Mouse (Mus musculus) erythroblast, adult 5-6 weeks (primary cell): ENCODE measurements around the gene Serpinh1. TPM values are rescaled to one million over a fixed set of nuclear protein-coding genes. Genes with fewer than 3 reads are reported as not detected.

Source experiments
- ATAC-seq: replicated peaks from 2 replicates; pipeline ENCODE4 v1.8.0; 2016; ENCODE audit warnings: moderate number of reproducible peaks, mild to moderate bottlenecking, moderate TSS enrichment, inconsistent platforms; ENCODE audit not compliant: poor library complexity, low FRiP score, severe bottlenecking
- total RNA-seq, 2 experiments: library from RNA; stranded (forward) in 1 of 2; stranded (reverse) in 1 of 2; fragments of 150-400 nt in 1 of 2; fragments of 200-764, 138-1000 nt in 1 of 2; gene quantifications; 2 replicates each; pipeline versions ENCODE4 v1.2.3 to v1.2.4; 2015 to 2017; ENCODE audit warnings: low replicate concordance in 2 of 2

Gene Serpinh1
- not detected in 2 replicates for total RNA-seq (2015; ENCODE audit: low replicate concordance)
- total RNA-seq (2017; ENCODE audit: low replicate concordance): 0.09 and 2.4 TPM in 2 replicates

DNA sequence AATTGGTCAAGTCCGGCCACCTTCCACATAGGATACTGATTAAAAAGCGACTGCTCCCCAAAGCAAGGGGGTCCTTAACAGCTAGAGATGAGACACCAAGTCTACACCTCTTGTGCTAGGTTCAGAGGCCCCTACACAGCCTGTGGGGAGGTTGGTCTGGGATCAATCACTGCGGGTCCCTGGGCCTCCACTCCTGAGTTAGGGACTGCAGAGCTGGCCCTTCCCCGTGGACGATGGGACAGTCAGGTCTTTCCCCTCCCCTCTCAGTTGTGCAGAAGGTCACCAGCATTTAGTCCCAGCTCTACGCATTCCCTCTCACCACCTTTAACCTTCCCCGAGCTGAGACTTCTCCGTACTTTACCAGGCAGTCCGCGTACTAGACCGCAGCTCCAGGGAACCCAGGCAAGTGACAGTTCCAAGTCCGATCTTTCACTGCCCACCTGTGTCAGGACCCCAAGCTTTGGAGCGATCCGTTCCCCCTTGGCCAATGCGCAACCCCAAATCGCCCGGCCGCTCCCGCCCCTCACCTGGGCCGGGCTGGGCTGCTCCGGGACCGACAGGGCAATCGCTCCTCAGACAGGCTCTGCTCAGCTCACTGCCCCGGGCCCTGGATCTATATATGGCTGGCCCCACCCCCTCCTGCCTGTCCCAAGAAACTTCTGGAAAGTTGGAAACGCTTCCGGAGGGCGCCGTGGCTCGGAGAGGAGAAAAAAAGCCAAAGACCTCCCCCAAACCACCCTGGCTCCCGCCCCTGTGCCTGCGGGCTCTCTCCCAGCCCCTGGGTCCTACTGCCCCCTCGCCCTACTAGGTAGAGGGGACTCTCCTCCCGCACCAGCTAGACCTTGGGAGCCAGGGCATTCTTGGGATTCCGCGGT is at the start of gene Serpinh1:
TSS of gene Serpinh1 (minus strand) at position 714 of the 875 bp plus-strand sequence.
- no peak for ATAC-seq

DNA sequence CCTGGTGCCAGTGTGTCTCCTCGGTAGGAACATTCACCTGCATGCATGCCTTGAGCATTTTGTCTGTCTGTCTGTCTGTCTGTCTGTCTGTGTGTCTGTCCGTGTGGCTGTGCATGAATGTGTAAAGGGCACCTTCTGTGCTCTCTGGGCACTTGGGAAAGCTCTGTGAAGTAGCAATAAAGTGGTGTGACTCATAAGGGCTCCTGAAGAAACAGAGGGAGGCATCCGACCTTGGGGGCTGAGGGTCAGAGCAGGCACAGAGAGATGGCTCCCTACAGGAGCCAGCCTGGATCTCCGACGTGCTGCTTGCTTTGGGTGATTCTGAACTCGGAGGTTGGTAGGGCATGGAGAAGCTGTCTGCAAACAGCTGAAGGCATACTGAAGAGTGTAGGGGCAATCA is 49.4 kb upstream of the Serpinh1 start:
- no peak for ATAC-seq

DNA sequence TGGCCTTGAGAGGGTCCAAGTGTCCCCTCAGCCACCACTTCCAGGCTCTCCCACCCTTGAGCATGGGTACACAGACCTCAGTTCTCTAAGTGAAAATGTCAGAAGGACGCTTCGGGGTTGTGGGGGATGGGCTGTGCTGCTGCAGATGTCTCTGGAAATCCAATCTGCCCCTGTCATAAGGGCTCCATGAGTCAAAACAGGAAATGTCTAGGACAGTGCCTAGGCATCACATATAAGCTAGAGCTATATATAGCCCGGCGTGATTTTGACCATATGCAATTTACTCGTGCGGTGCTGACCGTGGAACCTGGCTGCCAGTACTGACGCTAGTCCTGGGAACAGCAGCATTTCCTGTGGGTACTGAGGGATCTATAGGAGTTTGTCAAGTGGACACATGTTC is 48.3 kb upstream of the Serpinh1 start:
- no peak for ATAC-seq

DNA sequence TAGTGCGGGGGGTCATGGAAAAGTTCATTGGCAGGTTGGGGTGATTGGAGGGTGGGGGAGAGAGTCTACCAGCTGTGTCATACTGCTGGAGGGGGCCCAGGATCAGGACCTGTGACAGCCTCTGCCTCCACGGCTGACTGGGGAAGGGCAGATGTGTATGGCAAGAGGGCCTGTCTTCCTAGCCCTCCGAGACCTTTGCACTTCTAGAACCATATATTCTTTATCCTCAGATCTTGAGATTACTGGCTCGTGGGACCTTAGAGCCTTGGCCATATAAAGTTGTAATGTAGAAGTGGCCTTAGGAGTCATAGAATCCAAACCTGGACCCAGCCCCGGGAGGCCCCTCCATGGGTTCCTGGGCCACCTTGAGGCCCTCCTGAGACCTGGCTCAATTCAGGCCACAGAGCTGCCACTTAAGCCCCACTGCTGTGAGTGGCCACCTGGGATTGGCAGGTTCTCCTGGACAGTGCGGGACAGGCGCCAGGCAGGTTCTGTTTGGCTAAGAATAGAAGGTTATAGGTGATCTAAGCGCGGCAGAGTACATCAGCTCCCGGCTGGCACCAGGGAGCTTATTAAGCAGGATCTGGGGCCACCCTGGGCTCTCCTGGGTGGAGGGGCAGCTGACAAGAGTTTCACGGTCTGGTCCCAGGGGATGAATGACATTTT is 44.1 kb upstream of the Serpinh1 start:
- ATAC-seq: no peak

DNA sequence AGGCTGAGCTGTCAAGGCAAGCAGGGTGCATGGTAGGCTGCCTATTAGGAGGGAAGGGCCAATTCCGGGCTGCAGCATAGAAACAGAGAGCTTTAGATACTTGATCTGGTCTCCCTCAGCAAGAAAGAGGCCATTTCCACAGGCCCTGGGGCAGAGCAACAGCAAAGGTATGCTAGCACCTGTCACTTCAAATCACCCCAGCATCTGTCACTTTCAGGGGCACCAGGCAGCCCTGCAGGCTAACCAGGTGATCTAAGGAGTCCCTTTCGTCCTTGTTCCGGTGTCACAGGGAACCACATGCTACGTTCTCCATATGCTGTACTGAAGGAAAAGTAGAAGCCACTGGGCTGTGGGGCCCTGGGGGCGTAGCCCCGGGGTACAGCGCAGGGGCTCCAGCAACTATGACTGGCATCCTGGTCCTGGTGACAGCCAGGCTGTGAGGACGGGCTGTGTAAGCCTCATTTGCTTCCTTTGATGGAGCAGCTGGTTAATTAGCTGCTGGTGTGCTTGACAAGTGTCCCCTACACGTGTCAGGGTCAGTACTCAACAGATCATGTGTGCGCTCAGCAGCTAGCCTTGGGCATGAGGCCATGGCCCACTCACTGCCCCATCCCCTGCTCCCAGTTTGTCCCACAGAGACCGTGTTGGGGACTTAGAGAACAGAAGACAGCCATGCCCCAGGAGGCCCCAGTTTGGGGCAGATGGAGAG is 43.0 kb upstream of the Serpinh1 start:
- ATAC-seq: no peak

DNA sequence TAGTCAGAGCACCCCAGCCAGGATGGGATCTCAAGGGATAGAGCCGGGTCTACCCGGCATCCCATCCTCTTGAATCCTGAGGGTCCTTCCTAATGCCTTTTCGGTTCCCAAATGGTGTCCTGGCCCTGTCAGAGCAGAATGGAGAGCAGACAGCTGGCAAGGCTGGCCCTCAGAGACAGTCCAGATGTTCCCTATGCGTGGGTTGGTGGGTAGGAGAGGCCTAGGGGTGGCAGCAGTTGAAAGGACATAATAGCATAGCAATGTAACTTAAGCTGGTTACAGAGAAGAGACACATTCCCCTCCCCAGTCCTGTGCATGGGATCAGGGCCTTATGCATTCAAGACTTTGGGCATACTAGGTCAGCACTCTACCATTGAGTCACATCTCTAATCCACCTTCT is 42.3 kb upstream of the Serpinh1 start:
- ATAC-seq: no peak

DNA sequence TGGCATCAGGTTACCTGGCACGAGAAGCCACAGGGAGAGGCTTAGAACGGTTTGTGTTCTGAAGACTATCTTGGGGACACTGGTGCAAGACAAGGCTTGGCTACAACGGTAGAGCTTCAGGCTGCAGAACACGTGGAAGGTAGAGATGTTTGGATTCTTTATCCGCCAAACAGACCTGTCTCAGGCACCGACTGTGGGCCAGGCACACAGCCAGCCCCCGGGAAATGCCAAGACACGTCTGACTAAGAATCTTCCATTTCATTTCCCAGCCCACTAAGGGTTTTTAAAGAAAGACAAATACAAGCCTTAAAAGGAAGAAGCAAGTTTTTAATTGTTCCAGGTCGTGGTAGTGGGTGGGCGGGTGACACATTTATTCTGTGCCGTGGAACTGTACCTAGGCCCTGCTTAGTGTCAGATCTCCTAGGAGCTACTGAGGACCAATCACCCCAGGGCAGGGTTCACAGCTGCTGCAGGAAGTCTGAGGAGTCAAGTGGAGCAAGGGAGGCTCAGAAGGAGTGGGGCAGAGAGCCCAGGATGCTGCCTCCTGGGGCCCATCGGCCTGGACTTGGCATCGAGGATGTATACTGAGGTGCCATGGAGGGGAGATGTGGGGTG is 40.8 kb upstream of the Serpinh1 start:
- ATAC-seq: no peak

DNA sequence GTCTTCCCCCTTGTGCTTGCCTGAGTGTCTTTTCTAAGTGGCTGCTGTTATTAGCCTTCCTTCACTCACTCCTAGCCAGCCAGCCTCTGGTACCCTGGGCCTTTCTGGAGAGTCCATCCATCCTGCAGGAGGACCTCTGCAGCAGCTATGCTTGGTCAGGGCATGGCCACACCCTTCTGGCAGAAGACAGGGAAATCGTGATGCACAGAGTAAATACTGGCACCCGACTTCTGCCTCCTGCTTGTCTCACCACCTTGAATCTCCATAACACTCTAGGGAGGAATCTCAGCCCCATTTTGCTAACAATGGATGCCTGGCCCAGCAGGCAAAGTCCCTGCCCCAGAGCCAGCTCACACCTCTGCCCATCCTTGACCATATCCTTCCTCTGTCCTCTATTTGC is 39.7 kb upstream of the Serpinh1 start:
- ATAC-seq: no peak

DNA sequence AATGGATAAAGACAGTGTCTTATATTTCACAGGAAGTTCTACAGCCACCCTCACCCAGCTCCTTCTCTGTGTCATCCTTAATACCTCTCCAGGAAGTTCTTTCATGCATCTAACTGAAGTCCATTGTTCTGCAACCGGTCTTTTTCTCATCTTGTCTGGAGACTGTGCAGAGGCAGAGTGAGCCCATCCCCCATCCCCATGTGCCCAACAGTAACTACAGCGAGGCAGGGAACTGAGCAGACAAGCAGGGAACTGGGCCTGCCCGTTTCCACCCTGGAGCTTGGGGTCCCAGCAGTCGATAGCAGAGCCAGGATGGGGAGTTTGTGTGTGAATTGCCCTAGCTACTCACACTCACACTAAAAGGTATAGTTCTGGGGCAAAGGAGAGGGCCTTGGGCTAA is 37.5 kb upstream of the Serpinh1 start:
- ATAC-seq: no peak

DNA sequence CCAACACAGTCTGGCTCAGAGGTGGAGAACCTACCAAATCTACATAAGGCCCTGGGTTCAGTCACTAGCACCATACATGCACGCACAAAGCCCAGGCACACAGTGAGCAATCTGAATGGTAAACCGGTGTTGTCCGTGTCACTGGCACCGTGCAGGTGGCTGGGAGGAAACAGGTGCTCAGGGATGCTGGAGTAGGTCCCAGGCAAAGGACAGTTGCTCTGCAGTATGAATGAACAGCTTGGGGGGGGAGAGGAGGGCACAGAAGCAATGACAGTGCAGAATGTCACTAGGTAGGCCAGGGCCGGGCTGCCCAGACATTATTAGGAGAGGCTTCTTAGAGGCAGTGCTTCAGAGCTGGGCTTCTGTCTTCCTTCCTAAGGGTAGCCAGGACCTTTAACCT is 34.3 kb upstream of the Serpinh1 start:
- ATAC-seq: no peak

DNA sequence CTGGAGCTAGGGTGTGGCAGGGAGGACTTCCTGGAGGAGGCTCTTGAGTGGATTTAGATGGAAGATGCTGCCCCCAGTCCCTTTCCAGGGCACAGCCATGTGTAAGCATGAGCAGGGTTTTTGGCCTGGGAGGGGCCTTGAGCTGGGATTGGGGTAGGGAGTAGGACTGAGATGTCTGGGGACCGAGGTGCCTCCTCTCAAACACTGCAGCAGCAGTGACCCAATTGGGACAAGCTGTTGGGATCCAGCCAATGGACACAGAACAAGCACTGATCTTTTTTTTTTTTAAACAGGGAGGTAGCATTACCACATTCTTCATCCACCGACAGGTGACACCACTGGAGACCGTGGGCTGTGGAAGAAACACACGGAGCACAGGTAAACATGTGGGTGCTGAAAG is 33.8 kb upstream of the Serpinh1 start:
- no peak for ATAC-seq

DNA sequence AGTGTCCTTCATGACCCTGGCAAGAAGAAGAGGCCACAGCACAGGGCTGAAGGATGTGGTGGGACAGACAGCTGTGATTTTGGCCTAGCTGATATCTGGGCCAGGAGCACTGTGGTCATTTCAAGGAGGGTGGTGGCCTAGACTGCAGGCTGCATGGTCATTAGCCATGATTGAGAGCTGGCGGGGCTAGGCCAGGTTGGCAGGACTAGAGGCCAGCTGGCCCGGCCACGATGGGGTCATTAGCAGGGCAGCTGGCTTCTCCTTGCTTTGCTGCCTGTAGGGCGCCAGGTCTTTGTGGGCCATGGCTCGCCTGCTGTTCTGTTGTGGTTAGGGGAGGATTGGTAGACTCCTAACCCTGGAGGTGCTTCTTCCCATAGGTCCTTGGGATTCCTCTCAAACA is 33.0 kb upstream of the Serpinh1 start:
- ATAC-seq: no peak

DNA sequence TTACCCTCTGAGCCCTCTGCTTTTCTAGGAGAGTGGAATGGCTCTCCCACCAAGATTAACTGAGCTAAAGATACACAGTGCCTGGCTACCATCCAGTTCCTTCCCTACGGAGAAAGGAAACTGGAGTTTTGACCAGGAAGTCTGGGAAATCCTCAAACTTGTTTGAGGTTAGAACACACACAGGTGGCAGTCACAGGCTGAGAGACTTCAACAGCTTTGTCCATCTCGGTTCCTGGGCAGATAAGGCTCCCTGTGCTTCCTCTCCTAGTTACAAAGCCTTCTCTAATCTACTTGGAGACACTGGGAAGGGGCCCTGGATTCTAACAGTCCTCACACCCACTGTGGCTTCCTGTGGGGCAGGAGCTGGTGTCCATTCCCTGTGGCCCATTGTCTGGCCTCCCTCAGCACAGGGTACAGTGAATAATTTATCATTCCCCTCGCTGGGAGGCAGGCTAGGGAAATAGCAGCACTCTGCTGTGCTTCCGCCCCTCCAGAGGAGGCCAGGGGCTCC is 31.1 kb upstream of the Serpinh1 start:
- ATAC-seq: no peak

DNA sequence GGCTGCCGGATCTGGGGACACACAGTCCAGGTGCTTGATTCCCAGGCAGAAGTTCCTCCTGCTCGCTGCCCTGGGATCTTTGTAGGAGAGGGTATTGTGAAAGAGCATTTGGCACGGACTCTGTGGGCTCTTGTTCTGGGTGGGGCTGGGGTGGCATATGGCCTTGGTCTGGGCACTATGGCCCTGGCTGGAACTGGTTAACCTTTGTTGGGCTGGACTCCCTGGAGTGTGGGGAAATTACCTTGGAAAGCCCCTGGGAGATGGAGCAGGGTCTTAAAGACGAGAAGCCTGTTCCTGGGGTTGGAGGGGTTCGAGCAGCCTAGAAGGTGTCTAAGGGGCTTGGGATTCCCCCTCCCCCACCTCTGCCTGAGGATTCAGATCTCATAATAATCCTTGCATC is 30.2 kb upstream of the Serpinh1 start:
- no peak for ATAC-seq

DNA sequence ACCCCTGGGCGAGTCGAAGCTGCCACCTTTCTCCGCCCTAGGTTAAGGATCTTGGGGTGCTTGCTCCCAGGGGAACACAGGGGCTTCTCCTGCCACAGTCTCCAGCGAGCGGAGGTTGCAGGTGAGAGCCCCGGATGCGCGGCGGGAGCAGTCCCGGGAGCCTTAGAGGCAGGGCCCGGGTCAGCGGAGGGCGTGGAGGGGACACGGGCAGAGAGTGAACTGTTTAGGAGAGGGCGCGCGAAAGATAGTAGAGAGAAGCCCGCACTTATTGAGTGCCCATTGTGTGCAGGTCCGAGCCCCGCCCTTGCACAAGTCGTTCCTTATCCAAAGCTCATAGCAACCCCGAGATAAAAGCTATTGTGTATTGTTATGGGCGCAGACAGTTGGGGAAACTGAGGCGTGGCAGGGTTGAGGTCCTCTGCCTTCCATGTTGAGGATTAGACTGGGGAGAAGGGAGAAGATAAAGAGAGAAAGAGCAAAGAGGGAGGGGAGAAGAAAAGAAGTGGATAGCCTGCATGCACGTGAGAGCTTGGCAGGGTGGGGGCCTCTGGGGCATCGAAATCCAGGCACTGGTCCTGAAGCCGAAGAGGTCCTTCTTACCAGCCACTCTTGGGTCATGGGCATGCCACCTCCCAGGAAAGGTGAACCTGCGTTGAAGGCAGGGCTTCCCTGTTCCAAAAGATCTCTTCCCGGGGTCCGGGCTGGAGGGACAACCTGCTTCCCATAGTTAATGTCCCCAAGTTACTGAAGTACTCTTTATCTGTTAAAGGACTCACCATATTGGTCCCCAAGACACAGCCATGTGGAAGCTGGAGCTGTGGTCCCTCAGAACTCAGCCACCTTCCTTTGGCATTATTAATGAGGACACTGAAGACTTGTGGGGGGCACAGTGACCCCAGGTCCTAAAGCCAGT is 29.3 kb upstream of the Serpinh1 start:
- no peak for ATAC-seq

DNA sequence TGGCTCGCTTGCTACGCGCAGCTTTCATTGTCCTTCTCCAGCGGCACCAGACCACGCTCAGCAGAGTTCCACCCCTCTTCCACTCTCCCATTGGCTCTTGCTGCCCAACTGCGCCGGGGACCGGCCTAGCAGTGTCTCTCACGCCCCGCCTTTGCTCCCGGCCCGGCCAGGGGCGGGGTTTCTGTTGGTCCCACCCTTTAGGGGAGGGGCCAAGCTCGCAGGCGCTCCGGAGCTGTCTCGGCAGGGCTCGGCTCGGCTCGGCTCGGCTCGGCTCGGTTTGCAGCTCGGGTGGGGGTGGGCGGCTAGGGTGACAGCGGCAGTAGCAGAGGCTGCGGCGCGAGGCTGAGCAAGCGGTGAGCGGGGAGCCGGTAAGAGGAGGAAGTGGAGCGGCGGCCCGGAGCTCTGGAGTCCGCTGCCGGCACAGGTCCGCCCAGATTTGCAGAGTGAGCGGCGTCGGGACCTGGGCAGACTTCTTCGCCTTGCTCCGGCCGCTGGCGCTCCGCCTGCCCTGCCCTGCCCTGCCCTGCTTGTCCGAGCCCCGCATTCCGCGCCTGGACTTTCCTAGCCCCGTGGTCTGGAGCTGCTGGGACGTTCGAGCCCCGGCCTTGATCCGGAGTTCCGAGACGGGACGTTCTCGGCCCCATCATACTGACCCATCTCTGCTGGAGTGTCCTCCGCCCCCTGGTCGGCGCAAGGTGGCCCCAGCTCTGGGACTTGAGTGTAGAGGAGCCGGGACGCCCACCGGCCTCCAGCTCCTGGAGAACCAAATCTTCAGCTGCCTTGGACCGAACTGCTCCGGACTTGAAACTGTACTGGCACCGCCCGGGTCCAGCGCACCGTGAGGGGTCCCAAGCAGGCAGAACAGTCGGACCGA is 28.4 kb upstream of the Serpinh1 start, which contains the start of gene Gdpd5:
TSS of gene Gdpd5 (plus strand) at position 201 of the 874 bp plus-strand sequence.
- peak; percentile 77 for ATAC-seq

DNA sequence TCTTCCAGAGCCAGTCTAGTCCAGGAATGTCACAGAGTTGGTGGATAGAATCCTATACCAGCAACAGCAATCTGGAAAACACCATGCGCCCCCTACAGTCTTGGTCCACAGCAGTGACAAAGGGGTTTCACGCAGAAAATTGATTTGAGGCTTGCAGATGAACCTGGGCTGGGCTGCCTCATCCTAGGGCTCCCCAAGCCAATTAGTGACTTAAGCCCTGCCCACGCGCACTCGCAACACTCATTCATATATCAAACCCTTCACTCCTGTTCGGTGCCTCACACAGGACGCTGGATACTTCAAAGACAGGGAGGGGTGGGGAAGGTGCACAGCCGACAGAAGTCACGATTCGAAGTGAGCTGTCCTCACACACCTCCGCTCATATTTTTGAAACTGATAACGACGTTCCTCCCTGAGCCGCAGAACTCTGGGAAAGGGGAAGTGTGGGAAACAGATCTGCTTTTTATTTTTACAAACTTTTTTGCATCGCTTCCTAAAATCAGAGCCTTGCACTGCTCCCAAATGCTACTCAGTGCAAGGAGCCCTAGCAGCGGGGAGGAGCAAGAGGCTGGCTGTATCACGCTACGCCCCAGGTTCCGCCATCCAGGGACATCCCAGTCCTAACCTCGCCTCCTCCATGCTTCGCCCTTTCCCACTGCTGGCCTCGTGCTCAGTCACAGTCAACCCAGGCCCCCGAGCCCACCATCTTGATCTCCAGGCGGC is 27.6 kb upstream of the Serpinh1 start:
- ATAC-seq: no peak
